In the genomic region with DNA sequence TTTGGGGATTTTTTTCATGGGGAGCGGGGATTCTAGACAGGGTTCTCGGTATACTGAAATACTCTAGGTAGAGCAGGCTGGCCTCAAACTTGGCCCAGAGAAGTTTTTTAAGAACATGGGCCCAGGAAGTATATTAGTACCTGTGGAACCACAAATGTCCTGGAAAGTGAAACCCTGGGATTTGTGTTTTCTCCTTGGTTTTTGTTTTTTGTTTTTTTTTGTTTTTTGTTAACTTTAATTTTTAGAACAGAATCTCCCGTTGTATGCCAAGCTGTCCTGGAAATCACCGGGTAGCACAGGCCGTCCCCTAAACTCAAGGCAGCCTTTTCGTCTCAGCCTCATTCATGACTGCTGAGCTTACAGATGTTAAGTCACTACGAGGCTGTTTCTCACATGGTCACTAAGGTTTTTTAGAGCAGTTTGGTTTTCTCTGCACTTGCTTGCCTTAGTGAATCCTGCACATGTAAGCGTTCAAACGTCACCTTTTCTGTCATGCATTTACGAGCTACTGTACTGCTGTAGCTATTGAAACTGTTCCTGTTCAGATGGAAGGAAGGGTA, we compare ENCODE assay signal across 8 mouse cellular contexts. TPM values are rescaled to one million over a fixed set of nuclear protein-coding genes. Genes with fewer than 3 reads are reported as not detected.
DNase-seq lines count a peak whose midpoint lies in the region; ATAC-seq and TF ChIP-seq lines count a peak whose summit lies in the region.

No protein-coding gene starts in this region.

- no peak for DNase-seq in liver, adult 2 months (ENCODE audit: extremely low read depth, low read depth, low spot score)
- DNase-seq in liver: no peak
- no peak for DNase-seq in urinary bladder, postnatal 4 days (ENCODE audit: low spot score in 2 of 2)
- DNase-seq in urinary bladder, postnatal 14 days (ENCODE audit: low spot score): no peak
- no peak for DNase-seq in spleen, adult 18-20 months

- peak overlapping the region; percentile 99 for H3K27ac ChIP-seq in liver, adult 2 months (replicated peaks; ENCODE audit: insufficient read depth, low read depth, low read length)
- peak overlapping the region; percentile 97 for H3K27ac ChIP-seq in embryonic facial prominence, embryonic 13.5 days
- peak overlapping the region; percentile 90 for H3K27ac ChIP-seq in intestine, embryonic 16.5 days (ENCODE audit: low read length)
- peak overlapping the region; percentile 88 for H3K27ac ChIP-seq in neural tube, embryonic 15.5 days (replicated peaks)

- H3K79me2 ChIP-seq in liver, adult 2 months (ENCODE audit: control insufficient read depth, insufficient read depth, low read length): peaks cover 12% of the 10 kb centered on the region; the same call in 1 of the 2 replicates

- no peaks in the 10 kb centered on the region for H3K27me3 ChIP-seq in liver, adult 2 months (ENCODE audit: control insufficient read depth, insufficient read depth, low read length)
- no peaks in the 10 kb centered on the region for H3K27me3 ChIP-seq in embryonic facial prominence, embryonic 13.5 days
- H3K27me3 ChIP-seq in intestine, embryonic 16.5 days (replicated peaks; ENCODE audit: control insufficient read depth, insufficient read depth, low read length): no peaks in the 10 kb centered on the region
- H3K27me3 ChIP-seq in neural tube, embryonic 15.5 days (replicated peaks): no peaks in the 10 kb centered on the region

- ATAC-seq in embryonic facial prominence, embryonic 13.5 days (ENCODE audit: insufficient number of reproducible peaks, insufficient read depth, low FRiP score, low TSS enrichment, low read depth): no peak
- ATAC-seq in intestine, embryonic 16.5 days: no peak
- ATAC-seq in neural tube, embryonic 15.5 days (ENCODE audit: low FRiP score): no peak; the same call in 1 of the 2 replicates

- TF ChIP-seq POLR2A in liver, adult 2 months (IDR thresholded peaks at IDR 0.05; ENCODE audit: extremely low read depth, insufficient read depth, low read length): no peak

- peak overlapping the region; percentile 64 for H3K4me2 ChIP-seq in embryonic facial prominence, embryonic 13.5 days
- H3K4me2 ChIP-seq in intestine, embryonic 16.5 days (ENCODE audit: low read depth, low read length): peak overlapping the region; percentile 75
- peak overlapping the region; percentile 73 for H3K4me2 ChIP-seq in neural tube, embryonic 15.5 days

- H3K4me3 ChIP-seq in liver, adult 2 months (ENCODE audit: insufficient read depth, low read depth, low read length): no peak overlapping the region
- H3K4me3 ChIP-seq in embryonic facial prominence, embryonic 13.5 days: peak overlapping the region; percentile 71
- H3K4me3 ChIP-seq in intestine, embryonic 16.5 days (ENCODE audit: low read length): peak overlapping the region; percentile 76
- H3K4me3 ChIP-seq in neural tube, embryonic 15.5 days (replicated peaks): peak overlapping the region; percentile 89

- H3K9me3 ChIP-seq in embryonic facial prominence, embryonic 13.5 days: no peaks in the 10 kb centered on the region
- no peaks in the 10 kb centered on the region for H3K9me3 ChIP-seq in intestine, embryonic 16.5 days (ENCODE audit: control insufficient read depth, low read length)
- H3K9me3 ChIP-seq in neural tube, embryonic 15.5 days (replicated peaks): no peaks in the 10 kb centered on the region

- WGBS in liver, adult 2 months: 79% methylated on average over 10 of the region's 10 CpGs
- WGBS in embryonic facial prominence, embryonic 13.5 days: 71% methylated on average over 10 of the region's 10 CpGs
- WGBS in intestine, embryonic 16.5 days: 72% methylated on average over 10 of the region's 10 CpGs
- WGBS in neural tube, embryonic 15.5 days: 71% methylated on average over 10 of the region's 10 CpGs

- H3K36me3 ChIP-seq in liver, adult 2 months (ENCODE audit: control insufficient read depth, insufficient read depth, low read length): no peaks in the 10 kb centered on the region; the same call in 1 of the 2 replicates
- H3K36me3 ChIP-seq in embryonic facial prominence, embryonic 13.5 days: no peaks in the 10 kb centered on the region
- H3K36me3 ChIP-seq in intestine, embryonic 16.5 days (ENCODE audit: control insufficient read depth, insufficient read depth, low read length): no peaks in the 10 kb centered on the region
- no peaks in the 10 kb centered on the region for H3K36me3 ChIP-seq in neural tube, embryonic 15.5 days

- H3K4me1 ChIP-seq in liver, adult 2 months (ENCODE audit: control insufficient read depth, insufficient read depth, low read length): peaks cover 21% of the 10 kb centered on the region
- H3K4me1 ChIP-seq in embryonic facial prominence, embryonic 13.5 days: peaks cover 31% of the 10 kb centered on the region
- H3K4me1 ChIP-seq in intestine, embryonic 16.5 days (ENCODE audit: control insufficient read depth, insufficient read depth, low read length): peaks cover 28% of the 10 kb centered on the region
- H3K4me1 ChIP-seq in neural tube, embryonic 15.5 days: peaks cover 37% of the 10 kb centered on the region

- peak overlapping the region; percentile 86 for H3K9ac ChIP-seq in liver, adult 2 months (ENCODE audit: low read depth, low read length)
- H3K9ac ChIP-seq in embryonic facial prominence, embryonic 13.5 days: peak overlapping the region; percentile 89
- peak overlapping the region; percentile 72 for H3K9ac ChIP-seq in intestine, embryonic 16.5 days (ENCODE audit: low read depth, low read length)
- peak overlapping the region; percentile 61 for H3K9ac ChIP-seq in neural tube, embryonic 15.5 days (replicated peaks)

- no peak for TF ChIP-seq CTCF in liver, adult 2 months (IDR thresholded peaks at IDR 0.05; ENCODE audit: low read depth, low read length)

RNA-seq across cellular contexts. Expression of gene Thrap3, which starts 0.9 kb away (rescaled TPM):
- 74.3 and 78.6 TPM in 2 replicates for total RNA-seq in liver, adult 2 months (2014; rRNA removed)
- polyA plus RNA-seq in liver, adult 2 months (2012; rRNA removed): 25.6 and 29.1 TPM in 2 replicates
- 248 and 262 TPM in 2 replicates for polyA plus RNA-seq in embryonic facial prominence, embryonic 13.5 days (2015; fragmentation: Nextera tagmentation; extraction: Ambion mirVana)
- polyA plus RNA-seq in intestine, embryonic 16.5 days (2015; fragmentation: Nextera tagmentation; extraction: Ambion mirVana): 132 and 141 TPM in 2 replicates
- polyA plus RNA-seq in neural tube, embryonic 15.5 days (2015; fragmentation: Nextera tagmentation; extraction: Ambion mirVana): 127 and 133 TPM in 2 replicates

RNA-seq across cellular contexts. Expression of gene Sh3d21, which starts 40.1 kb away (rescaled TPM):
- total RNA-seq in liver, adult 2 months (2014; rRNA removed): 0.54 and 0.65 TPM in 2 replicates
- polyA plus RNA-seq in liver, adult 2 months (2012; rRNA removed): 0.26 and 0.55 TPM in 2 replicates
- polyA plus RNA-seq in embryonic facial prominence, embryonic 13.5 days (2015; fragmentation: Nextera tagmentation; extraction: Ambion mirVana): 8.6 and 10.3 TPM in 2 replicates
- polyA plus RNA-seq in intestine, embryonic 16.5 days (2015; fragmentation: Nextera tagmentation; extraction: Ambion mirVana): 13.2 and 13.9 TPM in 2 replicates
- polyA plus RNA-seq in neural tube, embryonic 15.5 days (2015; fragmentation: Nextera tagmentation; extraction: Ambion mirVana): 1.4 and 2.6 TPM in 2 replicates

RNA-seq across cellular contexts. Expression of gene Map7d1, which starts 52.7 kb away (rescaled TPM):
- total RNA-seq in liver, adult 2 months (2014; rRNA removed): 7.5 and 8.2 TPM in 2 replicates
- polyA plus RNA-seq in liver, adult 2 months (2012; rRNA removed): 18.5 and 19.1 TPM in 2 replicates
- 48.8 and 57.0 TPM in 2 replicates for polyA plus RNA-seq in embryonic facial prominence, embryonic 13.5 days (2015; fragmentation: Nextera tagmentation; extraction: Ambion mirVana)
- 13.1 and 16.7 TPM in 2 replicates for polyA plus RNA-seq in intestine, embryonic 16.5 days (2015; fragmentation: Nextera tagmentation; extraction: Ambion mirVana)
- polyA plus RNA-seq in neural tube, embryonic 15.5 days (2015; fragmentation: Nextera tagmentation; extraction: Ambion mirVana): 65.4 and 79.7 TPM in 2 replicates

RNA-seq across cellular contexts. Expression of gene Eva1b, which starts 55.9 kb away (rescaled TPM):
- total RNA-seq in liver, adult 2 months (2014; rRNA removed): 8.0 and 9.5 TPM in 2 replicates
- polyA plus RNA-seq in liver, adult 2 months (2012; rRNA removed): 15.8 and 18.1 TPM in 2 replicates
- 70.2 and 78.2 TPM in 2 replicates for polyA plus RNA-seq in embryonic facial prominence, embryonic 13.5 days (2015; fragmentation: Nextera tagmentation; extraction: Ambion mirVana)
- polyA plus RNA-seq in intestine, embryonic 16.5 days (2015; fragmentation: Nextera tagmentation; extraction: Ambion mirVana): 34.7 and 35.4 TPM in 2 replicates
- polyA plus RNA-seq in neural tube, embryonic 15.5 days (2015; fragmentation: Nextera tagmentation; extraction: Ambion mirVana): 13.3 and 19.1 TPM in 2 replicates

RNA-seq across cellular contexts. Expression of gene Trappc3, which starts 58.7 kb away (rescaled TPM):
- 38.2 and 45.8 TPM in 2 replicates for total RNA-seq in liver, adult 2 months (2014; rRNA removed)
- polyA plus RNA-seq in liver, adult 2 months (2012; rRNA removed): 24.1 and 30.6 TPM in 2 replicates
- polyA plus RNA-seq in embryonic facial prominence, embryonic 13.5 days (2015; fragmentation: Nextera tagmentation; extraction: Ambion mirVana): 122 and 126 TPM in 2 replicates
- polyA plus RNA-seq in intestine, embryonic 16.5 days (2015; fragmentation: Nextera tagmentation; extraction: Ambion mirVana): 105 and 107 TPM in 2 replicates
- polyA plus RNA-seq in neural tube, embryonic 15.5 days (2015; fragmentation: Nextera tagmentation; extraction: Ambion mirVana): 175 and 188 TPM in 2 replicates
